Mouse (Mus musculus) embryonic fibroblast, embryonic 13.5 days (primary cell): ENCODE measurements at regions not wholly inside any gene's neighbourhood (a gene's known extent, or its start where the extent isn't known, plus 50 kb on each side); places are given as distances from the start of the nearest gene placed in this dataset.

ENCODE experiments used
- H3K27ac ChIP-seq: 2 replicates; pipeline ENCODE4 v1.5.1; 2012; ENCODE audit warnings: low read length, control low read depth, inconsistent platforms; ENCODE audit not compliant: insufficient read depth
- H3K4me1 ChIP-seq: 2 replicates; pipeline ENCODE4 v1.6.1; 2011; ENCODE audit warnings: low read length; ENCODE audit not compliant: control insufficient read depth, insufficient read depth
- H3K4me3 ChIP-seq: 2 replicates; pipeline ENCODE4 v1.5.1; 2011; ENCODE audit warnings: mild to moderate bottlenecking, control low read depth, low read length; ENCODE audit not compliant: insufficient read depth
- CTCF ChIP-seq: IDR thresholded peaks from 2 replicates; pipeline ENCODE4 v1.5.1; 2011; ENCODE audit warnings: mild to moderate bottlenecking, control low read depth, low read length, moderate library complexity, borderline replicate concordance; ENCODE audit not compliant: insufficient read depth
- POLR2A ChIP-seq: IDR thresholded peaks from 2 replicates; pipeline ENCODE4 v1.6.1; 2011; ENCODE audit warnings: low read depth, mild to moderate bottlenecking, control low read depth, low read length, moderate library complexity

GRCm38 (mm10) chr14:31960201-31960854 is 68.5 kb upstream of the Galnt15 start:
- no peak overlapping the region for H3K4me3 ChIP-seq
- H3K4me1 ChIP-seq = peaks cover 9% of the 10 kb centered on the region
- no peak overlapping the region for H3K27ac ChIP-seq
- TF ChIP-seq POLR2A = no peak
- TF ChIP-seq CTCF = no peak

GRCm38 (mm10) chr14:31961442-31961841 is 67.3 kb upstream of the Galnt15 start:
- Histone ChIP-seq H3K4me3 (no peak overlapping the region), H3K4me1 (peaks cover 9% of the 10 kb centered on the region), H3K27ac (no peak overlapping the region)
- TF ChIP-seq POLR2A (no peak), CTCF (no peak)

GRCm38 (mm10) chr14:31963131-31963911 is 65.5 kb upstream of the Galnt15 start:
- Histone ChIP-seq H3K4me3 (no peak overlapping the region), H3K27ac (peak overlapping the region; percentile 71), H3K4me1 (peaks cover 9% of the 10 kb centered on the region)
- no peak; the same call in 1 of the 2 replicates for TF ChIP-seq POLR2A
- TF ChIP-seq CTCF = no peak

GRCm38 (mm10) chr14:31964076-31964475 is 64.7 kb upstream of the Galnt15 start:
- TF ChIP-seq POLR2A = no peak
- no peak for TF ChIP-seq CTCF

GRCm38 (mm10) chr14:31964831-31965230 is 64.0 kb upstream of the Galnt15 start:
- TF ChIP-seq POLR2A = no peak
- TF ChIP-seq CTCF = no peak
- no peak overlapping the region for H3K4me3 ChIP-seq
- H3K4me1 ChIP-seq = peaks cover 9% of the 10 kb centered on the region
- H3K27ac ChIP-seq = no peak overlapping the region

More at GRCm38 (mm10) chr14:31964076-31964475, 64.7 kb upstream of the Galnt15 start:
- Histone ChIP-seq H3K4me1 (peaks cover 9% of the 10 kb centered on the region), H3K27ac (peak overlapping the region; percentile 71), H3K4me3 (no peak overlapping the region)

- H3K4me3 ChIP-seq = no peak overlapping the region
- H3K27ac ChIP-seq = no peak overlapping the region
- TF ChIP-seq CTCF (no peak), POLR2A (no peak)
- no peaks in the 10 kb centered on the region for H3K4me1 ChIP-seq
Observed at GRCm38 (mm10) chr14:31969531-31969930, 59.3 kb upstream of the Galnt15 start.

- Histone ChIP-seq H3K4me1 (no peaks in the 10 kb centered on the region), H3K4me3 (no peak overlapping the region), H3K27ac (no peak overlapping the region)
- TF ChIP-seq POLR2A (no peak), CTCF (no peak)
Observed at GRCm38 (mm10) chr14:31970245-31970830, 58.5 kb upstream of the Galnt15 start.

- TF ChIP-seq POLR2A (no peak), CTCF (no peak)
- no peaks in the 10 kb centered on the region for H3K4me1 ChIP-seq
- no peak overlapping the region for H3K4me3 ChIP-seq
- no peak overlapping the region for H3K27ac ChIP-seq
Observed at GRCm38 (mm10) chr14:31970851-31971250, 57.9 kb upstream of the Galnt15 start.

GRCm38 (mm10) chr14:31973702-31974101 is 55.1 kb upstream of the Galnt15 start:
- Histone ChIP-seq H3K27ac (no peak overlapping the region), H3K4me1 (no peaks in the 10 kb centered on the region), H3K4me3 (no peak overlapping the region)
- TF ChIP-seq POLR2A (no peak), CTCF (no peak)

- Histone ChIP-seq H3K27ac (no peak overlapping the region), H3K4me1 (no peaks in the 10 kb centered on the region)
- TF ChIP-seq CTCF (no peak), POLR2A (no peak)
Observed at GRCm38 (mm10) chr14:31978196-31978595, 50.6 kb upstream of the Galnt15 start.

More at GRCm38 (mm10) chr14:31978196-31978595, 50.6 kb upstream of the Galnt15 start:
- H3K4me3 ChIP-seq = no peak overlapping the region
